Mouse (Mus musculus) E14TG2a.4 (cell line): Measurements from ENCODE around the gene Cdh13.

Experiments
- CTCF ChIP-seq: conservative IDR thresholded peaks from 2 replicates; pipeline ENCODE4 v1.5.1; 2014; ENCODE audit warnings: low read length
- POU5F1 ChIP-seq: IDR thresholded peaks from 2 replicates; pipeline ENCODE4 v1.6.1; 2014; ENCODE audit warnings: low read length, borderline replicate concordance

DNA sequence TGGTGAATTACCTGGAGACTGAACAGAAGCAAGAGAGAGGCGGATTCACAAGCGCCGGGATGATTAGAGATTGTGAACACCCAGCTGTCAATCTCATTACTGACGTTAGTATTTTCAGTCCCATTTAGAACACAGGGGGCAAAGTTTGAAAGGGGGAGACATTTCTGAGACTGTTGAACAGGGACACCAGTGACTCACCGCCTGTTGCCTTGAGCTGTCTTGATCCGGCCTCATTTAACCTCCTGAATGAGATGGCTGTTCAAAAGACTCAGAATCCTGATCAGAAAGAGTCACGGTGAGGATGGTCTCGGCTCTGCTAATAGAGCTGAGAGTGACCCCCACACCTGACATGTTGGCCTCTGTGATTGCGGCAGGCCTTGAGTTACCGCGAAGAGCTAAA is 754.0 kb downstream of the Cdh13 start:
- no peak for TF ChIP-seq CTCF
- TF ChIP-seq POU5F1, result no peak
